Mouse (Mus musculus) left cerebral cortex, postnatal 4 days (tissue): Measurements from ENCODE around the gene Gm49388. TPM values are rescaled to one million over a fixed set of nuclear protein-coding genes. Genes with fewer than 3 reads are reported as not detected.

Experiments
- DNase-seq: peaks from one replicate; pipeline ENCODE4 v3.0.0-alpha.2; 2022
- intact Hi-C: fragments of 180-260 bp; cut with DNase I; formaldehyde crosslinking; loops from one replicate; pipeline ENCODE4 v1.15.1; 2025
- total RNA-seq, 2 experiments: library from RNA; stranded (reverse); gene quantifications; 2 replicates each; pipeline ENCODE4 v1.2.3; 2021

Gm49388 gene
- 1 to 10 TPM; 2.2 to 3.1 TPM for total RNA-seq

DNA sequence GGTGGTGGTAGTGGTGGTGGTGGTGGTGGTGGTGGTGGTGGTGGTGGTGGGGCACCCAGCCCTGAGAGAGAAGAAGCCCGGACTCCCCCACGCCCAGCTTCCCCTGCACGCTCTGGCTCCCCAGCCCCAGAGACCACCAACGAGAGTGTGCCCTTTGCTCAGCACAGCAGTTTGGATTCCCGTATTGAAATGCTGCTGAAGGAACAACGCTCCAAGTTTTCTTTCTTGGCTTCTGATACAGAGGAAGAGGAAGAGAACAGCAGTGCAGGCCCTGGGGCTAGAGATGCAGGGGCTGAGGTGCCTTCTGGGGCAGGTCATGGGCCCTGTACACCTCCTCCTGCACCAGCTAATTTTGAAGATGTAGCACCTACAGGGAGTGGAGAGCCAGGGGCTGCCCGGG, at the start of gene Gm49388:
Gene Gm49388, plus strand, starts transcription at position 301 of the 400 bp plus-strand sequence.
- intact Hi-C loops = loop anchor here (10.0 kb wide), 1 partner anchor 261 kb away; no protein-coding TSS in a partner anchor
- no peak for DNase-seq

DNA sequence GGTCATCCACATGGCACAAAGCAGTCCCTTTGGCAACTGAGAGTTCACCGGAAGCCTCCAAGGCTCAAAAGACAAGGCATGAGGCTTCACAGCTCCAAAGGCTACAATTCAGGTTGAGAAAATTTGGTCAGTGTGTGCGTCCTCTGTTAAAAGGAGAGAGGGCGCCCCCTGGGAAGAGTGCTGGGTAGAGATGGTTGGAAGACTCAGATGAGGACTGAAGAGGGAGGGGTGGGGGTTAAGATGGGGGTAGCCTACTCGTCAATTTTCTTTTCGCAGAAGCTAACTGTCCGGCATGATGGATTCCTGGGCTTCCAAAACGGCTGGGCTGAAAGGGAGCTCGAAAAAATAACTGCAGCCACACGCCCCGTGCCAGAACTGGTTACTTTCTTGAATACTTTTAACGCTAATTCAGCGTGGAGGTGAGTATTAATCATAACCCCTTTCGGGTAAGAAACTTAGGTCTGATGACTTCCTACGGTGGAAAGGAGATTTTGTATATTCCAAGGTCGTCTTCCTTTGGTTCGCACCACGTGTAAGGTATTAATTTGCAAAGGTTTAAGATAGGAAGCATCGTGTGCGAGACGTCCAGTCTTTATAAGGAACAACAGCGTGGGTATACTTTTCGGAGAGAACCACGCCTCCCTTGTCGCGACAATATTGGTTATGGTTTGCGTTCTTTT, 40.9 kb upstream of the Gm49388 start, which contains the start of gene Fbxl19:
Gene Fbxl19, plus strand, starts transcription at position 178 of the 680 bp plus-strand sequence.
- peak; percentile 84 for DNase-seq
- intact Hi-C loops = loop anchor here (10.0 kb wide), 1 partner anchor 70 kb away; no protein-coding TSS in a partner anchor

GRCm38 (mm10) chr7:127745251-127745651, 40.2 kb upstream of the Gm49388 start:
- peak; percentile 94 for DNase-seq
- intact Hi-C loops = loop anchor here (10.0 kb wide), 1 partner anchor 70 kb away; no protein-coding TSS in a partner anchor

- intact Hi-C loops = loop anchor here (10.0 kb wide), 1 partner anchor 71 kb away; no protein-coding TSS in a partner anchor
- DNase-seq = peak; percentile 97
These were observed 39.5 kb upstream of the Gm49388 start for GRCm38 (mm10) chr7:127745652-127746493.

DNA sequence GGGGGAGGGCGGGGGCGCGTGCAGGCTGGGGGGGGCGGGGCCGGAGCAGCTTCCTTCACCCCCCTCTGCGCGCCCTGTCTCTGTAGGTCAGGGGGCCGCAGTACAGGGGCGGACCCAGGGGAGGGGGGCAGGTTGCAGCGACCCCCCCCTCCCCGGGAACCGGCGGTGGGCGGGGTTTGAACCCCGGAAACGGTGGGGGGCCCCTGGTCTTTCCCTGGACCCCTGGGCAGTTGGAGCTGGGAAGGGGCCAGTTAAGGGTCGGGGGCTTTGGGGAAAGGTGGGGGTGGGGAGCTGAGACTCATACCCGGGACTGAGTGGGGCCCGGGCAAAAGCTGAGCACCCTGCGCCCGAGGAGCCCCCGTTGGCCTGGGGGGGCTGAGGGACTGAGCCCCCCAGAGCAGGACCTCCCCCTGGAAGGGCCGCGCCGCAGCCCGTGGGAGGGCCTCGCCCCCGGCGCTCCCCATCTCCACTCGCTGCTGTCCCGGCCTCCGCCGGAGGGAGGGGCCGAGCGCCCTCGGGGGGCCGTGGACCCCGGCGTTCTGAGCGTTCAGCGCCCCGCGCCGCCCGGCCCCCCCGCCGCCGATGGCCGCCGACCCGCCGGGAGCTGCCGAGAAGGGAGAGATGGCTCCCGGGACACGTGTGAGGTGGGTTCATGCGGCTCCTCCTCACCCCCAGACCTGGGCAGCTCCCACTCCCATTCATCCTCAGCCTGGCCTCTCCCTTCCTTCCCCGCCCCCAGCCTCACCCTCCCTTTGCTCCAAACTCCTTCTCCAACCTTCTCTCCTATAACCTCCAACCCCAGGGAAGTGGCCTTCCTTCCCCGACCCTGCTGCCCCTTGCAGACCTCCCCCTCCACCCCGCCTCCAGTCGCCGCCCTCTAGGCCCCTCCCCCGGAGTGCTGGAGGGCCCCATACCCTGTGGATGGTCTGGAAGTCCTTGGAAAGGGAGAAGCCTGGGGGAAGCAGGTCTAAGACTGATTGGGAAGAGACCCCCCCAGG, 38.6 kb upstream of the Gm49388 start:
- peak; percentile 63 for DNase-seq
- intact Hi-C loops = loop anchor here (10.0 kb wide), 1 partner anchor 72 kb away; no protein-coding TSS in a partner anchor

GRCm38 (mm10) chr7:127747559-127748234, 37.7 kb upstream of the Gm49388 start:
- no peak for DNase-seq
- intact Hi-C loops = loop anchor here (10.0 kb wide), 1 partner anchor 73 kb away; no protein-coding TSS in a partner anchor

DNA sequence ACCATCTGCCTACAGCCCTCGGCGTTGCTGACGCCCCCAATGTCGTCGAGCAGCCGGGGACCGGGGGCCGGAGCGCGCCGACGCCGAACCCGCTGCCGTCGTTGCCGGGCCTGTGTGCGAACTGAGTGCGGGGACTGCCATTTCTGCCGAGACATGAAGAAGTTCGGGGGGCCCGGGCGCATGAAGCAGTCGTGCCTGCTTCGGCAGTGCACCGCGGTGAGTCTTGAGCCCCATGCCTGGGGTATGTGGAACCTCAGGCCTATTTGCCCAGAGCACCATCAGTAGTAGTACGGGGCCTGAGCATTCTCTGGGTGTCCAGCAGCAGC, 37.2 kb upstream of the Gm49388 start:
- no peak for DNase-seq

DNA sequence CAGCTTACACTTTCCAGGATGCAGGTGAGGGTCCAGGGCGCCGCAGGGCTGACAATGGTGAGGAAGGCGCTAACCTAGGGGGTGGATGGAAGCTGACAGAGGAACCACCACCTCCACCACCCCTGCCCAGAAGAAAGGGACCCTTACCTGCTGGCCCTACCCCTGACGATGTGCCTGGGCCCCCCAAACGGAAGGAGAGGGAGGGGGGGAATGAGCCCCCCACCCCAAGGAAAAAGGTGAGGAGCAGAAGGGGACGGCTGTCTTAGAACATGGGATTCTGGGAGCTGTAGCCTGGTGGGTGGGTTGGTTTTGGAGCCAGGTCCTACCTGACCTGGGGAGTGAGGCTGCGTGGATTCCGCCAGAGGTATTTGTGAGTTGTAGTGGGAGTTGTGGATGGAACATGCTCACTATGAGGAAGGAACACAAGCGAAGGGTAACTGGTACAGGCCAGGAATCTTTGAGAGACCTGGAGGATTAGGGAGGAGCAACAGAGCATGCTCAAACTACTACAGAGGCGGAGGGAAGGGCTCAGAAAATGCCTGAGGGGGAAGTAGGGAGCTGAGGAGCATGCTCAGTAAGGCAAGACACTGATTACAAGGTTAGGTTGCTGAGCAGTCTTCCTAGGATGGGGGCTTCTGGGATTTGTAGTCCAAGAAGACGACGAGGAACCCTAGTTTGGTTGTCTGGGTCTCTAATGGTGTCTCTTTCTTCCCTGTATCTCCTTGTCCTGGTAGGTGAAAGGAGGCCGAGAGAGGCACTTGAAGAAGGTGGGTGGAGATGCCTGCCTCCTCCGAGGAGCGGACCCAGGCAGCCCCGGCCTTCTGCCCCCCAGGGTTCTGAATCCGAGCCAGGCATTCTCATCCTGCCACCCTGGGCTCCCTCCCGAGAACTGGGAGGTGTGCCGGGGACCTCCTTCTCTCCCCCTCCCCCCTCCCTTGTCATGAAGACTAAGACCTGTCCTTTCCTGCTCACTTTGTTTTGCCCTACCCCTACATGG, 35.0 kb upstream of the Gm49388 start:
- no peak for DNase-seq
- intact Hi-C loops = no loop called here

More for the DNA sequence above, 37.2 kb upstream of the Gm49388 start:
- intact Hi-C loops = loop anchor here (10.0 kb wide), 1 partner anchor 73 kb away; no protein-coding TSS in a partner anchor

- no peak for DNase-seq
- intact Hi-C loops = no loop called here
These were observed 33.8 kb upstream of the Gm49388 start for GRCm38 (mm10) chr7:127751619-127752018.

DNA sequence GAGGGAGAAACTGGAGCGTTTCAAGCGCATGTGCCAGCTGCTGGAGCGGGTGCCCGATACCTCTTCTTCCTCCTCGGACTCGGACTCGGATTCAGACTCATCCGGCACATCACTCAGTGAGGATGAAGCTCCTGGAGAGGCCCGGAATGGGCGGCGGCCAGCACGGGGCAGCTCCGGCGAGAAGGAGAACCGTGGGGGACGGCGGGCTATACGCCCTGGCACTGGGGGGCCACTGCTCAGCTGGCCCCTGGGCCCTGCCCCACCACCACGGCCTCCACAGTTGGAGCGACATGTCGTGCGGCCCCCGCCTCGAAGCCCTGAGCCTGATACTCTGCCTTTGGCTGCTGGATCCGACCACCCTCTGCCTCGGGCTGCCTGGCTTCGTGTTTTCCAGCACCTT, 33.3 kb upstream of the Gm49388 start:
- DNase-seq = no peak
- intact Hi-C loops = no loop called here

- intact Hi-C loops = no loop called here
These were observed 32.2 kb upstream of the Gm49388 start for GRCm38 (mm10) chr7:127753158-127753557.

DNA sequence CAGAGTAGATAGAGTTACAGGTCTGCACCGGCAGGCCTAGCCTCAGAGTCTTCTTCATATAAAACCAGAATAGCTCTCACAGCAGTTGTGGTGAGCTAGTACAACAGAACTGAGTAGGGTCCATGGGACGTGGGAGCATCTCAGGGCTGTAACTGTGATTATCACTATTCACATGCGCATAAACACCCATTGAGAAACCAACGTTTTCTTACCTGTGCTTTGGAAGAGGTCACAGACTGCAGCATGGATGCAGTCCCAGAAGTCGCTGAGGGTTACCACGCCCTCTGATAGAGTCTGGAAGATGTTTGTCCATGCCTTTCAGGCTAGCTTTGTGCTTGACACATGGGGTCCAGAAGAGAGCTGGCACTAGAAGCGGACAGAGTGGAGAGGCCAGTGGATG, 31.7 kb upstream of the Gm49388 start:
- intact Hi-C loops = no loop called here
- DNase-seq = no peak

More at GRCm38 (mm10) chr7:127753158-127753557, 32.2 kb upstream of the Gm49388 start:
- no peak for DNase-seq

DNA sequence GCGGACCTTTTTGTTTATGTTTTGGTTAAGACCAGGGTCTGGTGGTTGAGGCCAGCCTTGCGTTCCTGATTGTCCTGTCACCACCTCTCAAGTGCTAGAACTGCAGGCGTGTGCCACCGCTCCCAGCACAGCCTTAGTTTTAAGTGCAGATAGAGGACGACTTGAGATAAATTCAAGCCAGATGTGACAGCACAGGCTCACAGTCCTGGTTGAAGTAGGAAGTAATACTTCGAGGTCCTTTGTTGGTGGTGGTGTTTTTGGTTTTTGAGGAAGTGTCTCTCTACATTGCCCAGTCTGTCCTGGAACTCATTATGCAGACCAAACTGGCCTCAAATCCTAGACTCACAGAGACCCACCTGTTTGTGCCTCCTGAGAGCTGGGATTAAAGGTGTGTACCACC, 25.7 kb upstream of the Gm49388 start:
- DNase-seq = no peak
- intact Hi-C loops = no loop called here

GRCm38 (mm10) chr7:127760478-127760877, 24.9 kb upstream of the Gm49388 start:
- DNase-seq = no peak
- intact Hi-C loops = no loop called here

GRCm38 (mm10) chr7:127761026-127761425, 24.4 kb upstream of the Gm49388 start:
- intact Hi-C loops = no loop called here

GRCm38 (mm10) chr7:127763642-127764041, 21.8 kb upstream of the Gm49388 start:
- no peak for DNase-seq
- intact Hi-C loops = no loop called here

More at GRCm38 (mm10) chr7:127761026-127761425, 24.4 kb upstream of the Gm49388 start:
- peak; percentile 66 for DNase-seq

- DNase-seq = no peak
- intact Hi-C loops = no loop called here
These were observed 19.7 kb upstream of the Gm49388 start for GRCm38 (mm10) chr7:127765756-127766155.

DNA sequence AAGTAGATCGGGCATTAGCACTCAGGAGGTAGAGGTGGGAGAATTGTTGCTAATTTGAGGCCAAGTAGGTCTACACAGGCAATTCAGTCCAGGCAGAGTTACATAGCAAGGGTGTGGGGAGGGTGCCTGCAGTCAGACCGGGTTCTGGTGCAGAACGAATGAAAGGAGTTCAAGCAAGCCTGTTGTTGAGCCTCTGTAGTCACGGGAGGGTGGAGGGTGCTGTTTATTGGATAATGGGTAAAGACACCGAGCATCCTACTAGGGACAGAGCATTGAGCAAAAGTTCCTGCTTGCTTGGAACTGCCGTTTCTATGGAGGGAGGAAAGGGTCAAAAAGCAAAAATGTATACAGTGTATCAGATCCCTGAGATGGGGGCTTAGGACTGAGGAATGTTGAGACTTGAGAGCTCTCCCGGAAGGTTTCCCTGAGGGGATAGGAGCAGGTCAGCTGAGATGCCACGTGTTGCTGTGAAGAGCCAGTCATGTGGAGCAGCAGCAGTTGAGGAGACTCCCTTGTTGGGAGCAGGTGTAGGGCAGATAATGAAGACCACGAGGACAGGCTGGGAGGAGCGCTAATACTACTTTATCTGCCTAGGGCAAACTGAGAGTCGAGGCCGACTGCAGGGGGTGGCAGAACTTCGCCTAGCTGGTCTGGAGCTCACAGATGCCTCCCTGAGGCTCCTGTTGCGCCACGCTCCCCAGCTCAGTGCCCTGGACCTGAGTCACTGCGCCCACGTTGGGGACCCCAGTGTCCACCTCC, 18.4 kb upstream of the Gm49388 start:
- no peak for DNase-seq
- intact Hi-C loops = no loop called here
